Mouse (Mus musculus): Measurements from ENCODE around the gene Arsa. TPM values are rescaled to one million over a fixed set of nuclear protein-coding genes. Genes with fewer than 3 reads are reported as not detected.

The Arsa gene
- 10.0 and 10.4 TPM in 2 replicates for polyA plus RNA-seq (2014; fragmentation: Nextera tagmentation; extraction: Ambion mirVana)

DNA sequence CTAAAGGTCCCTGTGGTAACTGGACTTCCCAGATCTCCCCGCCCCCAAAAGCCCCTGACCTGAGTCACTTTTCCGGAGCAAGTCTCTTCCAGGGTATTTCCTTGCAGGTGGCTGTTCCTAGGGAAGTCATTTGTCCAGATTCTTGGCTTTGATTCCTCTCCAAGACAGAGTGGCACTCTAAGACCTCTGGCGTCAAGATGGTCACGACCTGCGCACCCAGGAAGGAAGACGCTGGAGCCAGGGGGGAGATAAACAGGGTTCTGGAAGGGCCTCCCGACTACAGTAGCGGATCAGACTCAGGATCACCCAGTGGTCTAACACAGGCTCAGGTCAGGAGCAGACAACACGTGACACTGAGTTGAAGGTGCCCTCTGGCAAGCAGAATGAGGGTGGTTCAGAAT lies at the start of gene Arsa:
Arsa (minus strand) TSS at position 335 of the 401 bp plus-strand sequence.
- peak within 1 kb of the TSS; percentile 65 for H3K4me2 ChIP-seq (replicated peaks; ENCODE audit: low read depth, low read length)
- WGBS: 34% methylated on average over 9 of the region's 9 CpGs
- peak within 1 kb of the TSS; percentile 48 for H3K4me3 ChIP-seq (ENCODE audit: low read depth, low read length)
- 0 out of 2 replicates have a peak within 1 kb of the TSS, but pooled peaks have one; percentile 45 for H3K27ac ChIP-seq (ENCODE audit: low read depth, low read length)
- 0 out of 2 replicates have a peak, but pooled peaks cover 2% of the 10 kb centered on the region for H3K4me1 ChIP-seq (replicated peaks; ENCODE audit: control insufficient read depth, insufficient read depth, low read length)
- peak within 1 kb of the TSS; percentile 55 for H3K9ac ChIP-seq (ENCODE audit: low read depth, low read length)
- H3K27me3 ChIP-seq (ENCODE audit: control insufficient read depth, insufficient read depth, low read length): no peaks in the 10 kb centered on the region
- DNase-seq (ENCODE audit: low spot score) (no peak), ATAC-seq (ENCODE audit: low FRiP score) (no peak)
- no peaks in the 10 kb centered on the region for H3K36me3 ChIP-seq (ENCODE audit: control insufficient read depth, insufficient read depth, low read length)
- H3K9me3 ChIP-seq (ENCODE audit: control insufficient read depth, low read length): no peaks in the 10 kb centered on the region

DNA sequence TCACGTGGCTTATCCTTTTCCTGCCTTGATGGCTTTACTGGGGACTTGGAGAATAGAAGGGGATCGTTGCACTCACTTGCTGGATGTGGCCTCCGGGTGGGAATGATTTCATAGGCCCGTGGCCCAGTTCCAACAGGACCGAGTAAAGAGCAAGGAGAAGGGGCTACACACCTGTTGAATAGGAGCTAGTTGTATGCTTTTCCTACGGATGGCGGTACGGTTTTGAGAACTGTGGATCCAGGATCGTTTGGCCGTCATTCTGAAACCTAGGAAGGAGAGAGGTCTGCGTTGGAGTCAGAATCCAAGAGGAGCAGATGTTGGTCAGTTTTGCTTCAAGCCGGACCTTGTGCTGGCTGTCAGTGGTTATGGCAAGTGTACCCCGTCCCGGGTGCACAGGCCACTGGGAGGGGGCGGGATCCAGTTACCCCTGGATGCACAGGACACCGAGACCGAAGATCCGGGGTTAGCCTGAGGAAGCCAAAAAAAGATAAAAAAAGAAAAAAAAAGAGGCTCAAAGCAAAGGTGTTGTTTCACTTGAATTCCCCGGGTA lies 49.6 kb upstream of the Arsa start:
- no peak overlapping the region for H3K9ac ChIP-seq (ENCODE audit: low read depth, low read length)
- no peak overlapping the region for H3K4me3 ChIP-seq (ENCODE audit: low read depth, low read length)
- no peaks in the 10 kb centered on the region for H3K4me1 ChIP-seq (replicated peaks; ENCODE audit: control insufficient read depth, insufficient read depth, low read length)
- ATAC-seq (ENCODE audit: low FRiP score) (no peak), DNase-seq (ENCODE audit: low spot score) (no peak)
- no peaks in the 10 kb centered on the region for H3K36me3 ChIP-seq (ENCODE audit: control insufficient read depth, insufficient read depth, low read length)
- H3K9me3 ChIP-seq (ENCODE audit: control insufficient read depth, low read length): no peaks in the 10 kb centered on the region
- H3K4me2 ChIP-seq (replicated peaks; ENCODE audit: low read depth, low read length): no peak overlapping the region
- H3K27ac ChIP-seq (ENCODE audit: low read depth, low read length): no peak overlapping the region
- H3K27me3 ChIP-seq (ENCODE audit: control insufficient read depth, insufficient read depth, low read length): peaks cover 9% of the 10 kb centered on the region
- WGBS: 93% methylated on average over 19 of the region's 19 CpGs

DNA sequence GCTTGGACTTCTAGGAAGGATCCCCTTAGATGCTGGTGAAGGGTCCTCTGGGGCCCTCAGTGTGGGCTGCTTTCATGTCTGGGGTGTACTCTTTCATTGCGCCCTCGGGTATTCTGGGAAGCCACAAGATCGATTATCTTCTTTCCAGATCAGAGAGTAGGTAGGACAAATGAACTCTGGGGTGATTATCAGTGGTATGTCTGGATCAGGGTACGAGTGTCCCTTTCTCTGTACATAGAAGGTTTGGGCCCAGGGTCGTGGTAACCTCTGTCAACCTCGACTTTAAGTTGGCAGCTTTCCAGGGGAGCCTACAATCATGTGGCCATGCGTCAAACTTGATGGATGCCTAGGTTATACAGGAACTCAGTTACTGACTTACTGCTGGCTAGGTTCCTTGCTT lies 48.7 kb upstream of the Arsa start:
- Histone ChIP-seq H3K9ac (ENCODE audit: low read depth, low read length) (no peak overlapping the region), H3K4me1 (replicated peaks; ENCODE audit: control insufficient read depth, insufficient read depth, low read length) (no peaks in the 10 kb centered on the region), H3K27ac (ENCODE audit: low read depth, low read length) (no peak overlapping the region), H3K4me3 (ENCODE audit: low read depth, low read length) (no peak overlapping the region), H3K36me3 (ENCODE audit: control insufficient read depth, insufficient read depth, low read length) (no peaks in the 10 kb centered on the region), H3K9me3 (ENCODE audit: control insufficient read depth, low read length) (no peaks in the 10 kb centered on the region), H3K27me3 (ENCODE audit: control insufficient read depth, insufficient read depth, low read length) (peaks cover 9% of the 10 kb centered on the region), H3K4me2 (replicated peaks; ENCODE audit: low read depth, low read length) (no peak overlapping the region)
- ATAC-seq (ENCODE audit: low FRiP score) (no peak), DNase-seq (ENCODE audit: low spot score) (no peak)
- WGBS: 81% methylated on average over 7 of the region's 7 CpGs

DNA sequence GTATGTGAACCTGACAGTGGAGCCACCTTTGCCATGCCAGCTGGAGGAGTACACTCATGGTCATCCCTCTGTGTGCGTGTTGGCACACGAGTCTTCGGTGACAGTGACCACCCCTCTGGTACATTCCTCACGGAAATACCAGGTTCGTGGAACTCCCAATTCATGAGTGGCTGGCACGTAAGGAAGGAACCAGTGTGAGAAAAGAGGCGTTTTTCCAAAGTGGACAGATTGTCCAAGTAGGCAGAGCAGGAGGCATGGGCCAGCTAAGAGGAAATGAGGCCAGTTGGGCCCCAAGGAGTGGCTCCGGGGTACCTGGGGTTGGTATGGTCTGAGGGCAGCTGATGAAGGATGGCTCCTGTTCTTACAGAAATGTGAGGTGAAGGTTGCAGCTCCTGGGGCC lies 48.2 kb upstream of the Arsa start:
- Histone ChIP-seq H3K4me1 (replicated peaks; ENCODE audit: control insufficient read depth, insufficient read depth, low read length) (no peaks in the 10 kb centered on the region), H3K27me3 (ENCODE audit: control insufficient read depth, insufficient read depth, low read length) (peaks cover 9% of the 10 kb centered on the region), H3K9ac (ENCODE audit: low read depth, low read length) (no peak overlapping the region), H3K27ac (ENCODE audit: low read depth, low read length) (no peak overlapping the region), H3K9me3 (ENCODE audit: control insufficient read depth, low read length) (no peaks in the 10 kb centered on the region), H3K36me3 (ENCODE audit: control insufficient read depth, insufficient read depth, low read length) (no peaks in the 10 kb centered on the region), H3K4me3 (ENCODE audit: low read depth, low read length) (no peak overlapping the region), H3K4me2 (replicated peaks; ENCODE audit: low read depth, low read length) (no peak overlapping the region)
- WGBS: 90% methylated on average over 8 of the region's 8 CpGs
- no peak for ATAC-seq (ENCODE audit: low FRiP score)
- no peak for DNase-seq (ENCODE audit: low spot score)

DNA sequence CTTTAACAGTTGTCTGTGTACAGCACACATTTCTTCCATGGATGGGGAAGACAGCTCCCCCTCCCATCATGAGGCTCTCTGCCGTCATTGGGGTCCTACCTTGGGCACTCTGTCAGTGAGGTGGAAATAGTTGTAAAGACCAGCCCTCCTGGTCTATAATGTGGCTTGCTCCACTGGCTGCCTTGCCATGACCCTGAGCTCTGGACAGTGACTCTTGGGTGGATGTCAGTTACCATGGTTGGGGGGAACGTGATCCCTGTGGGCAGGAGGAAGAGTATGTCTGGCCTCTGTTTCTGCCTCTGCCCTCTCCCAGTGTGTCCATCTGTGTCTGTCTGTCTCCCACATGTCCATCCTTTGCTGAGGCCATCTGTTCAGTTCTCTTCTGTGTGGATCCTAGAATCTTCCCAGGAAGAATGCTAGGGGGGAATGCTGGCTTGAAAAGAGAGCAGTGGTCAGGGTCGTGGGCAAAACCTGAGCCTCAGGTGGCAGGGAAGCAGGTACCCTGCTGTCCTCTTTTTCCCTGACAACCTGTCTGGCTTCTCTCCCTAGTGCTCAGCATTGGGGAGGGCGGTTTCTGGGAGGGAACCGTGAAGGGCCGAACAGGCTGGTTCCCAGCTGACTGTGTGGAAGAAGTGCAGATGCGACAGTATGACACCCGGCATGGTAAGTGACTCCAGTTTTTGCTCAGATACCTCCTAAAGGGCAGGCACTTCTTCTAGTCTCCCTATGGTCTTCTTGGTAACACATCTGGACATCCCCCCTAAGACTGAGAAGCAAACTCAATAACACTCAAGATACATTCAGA lies 47.6 kb upstream of the Arsa start:
- 67% methylated on average over 8 of the region's 8 CpGs for WGBS
- H3K27ac ChIP-seq (ENCODE audit: low read depth, low read length): no peak overlapping the region
- DNase-seq (ENCODE audit: low spot score) (no peak), ATAC-seq (ENCODE audit: low FRiP score) (no peak)
- no peaks in the 10 kb centered on the region for H3K4me1 ChIP-seq (replicated peaks; ENCODE audit: control insufficient read depth, insufficient read depth, low read length)
- peaks cover 9% of the 10 kb centered on the region for H3K27me3 ChIP-seq (ENCODE audit: control insufficient read depth, insufficient read depth, low read length)
- no peaks in the 10 kb centered on the region for H3K9me3 ChIP-seq (ENCODE audit: control insufficient read depth, low read length)
- H3K9ac ChIP-seq (ENCODE audit: low read depth, low read length): no peak overlapping the region
- H3K4me3 ChIP-seq (ENCODE audit: low read depth, low read length): peak overlapping the region; percentile 49
- H3K36me3 ChIP-seq (ENCODE audit: control insufficient read depth, insufficient read depth, low read length): no peaks in the 10 kb centered on the region
- H3K4me2 ChIP-seq (replicated peaks; ENCODE audit: low read depth, low read length): peak overlapping the region; percentile 95; the same call in 1 of the 2 replicates

DNA sequence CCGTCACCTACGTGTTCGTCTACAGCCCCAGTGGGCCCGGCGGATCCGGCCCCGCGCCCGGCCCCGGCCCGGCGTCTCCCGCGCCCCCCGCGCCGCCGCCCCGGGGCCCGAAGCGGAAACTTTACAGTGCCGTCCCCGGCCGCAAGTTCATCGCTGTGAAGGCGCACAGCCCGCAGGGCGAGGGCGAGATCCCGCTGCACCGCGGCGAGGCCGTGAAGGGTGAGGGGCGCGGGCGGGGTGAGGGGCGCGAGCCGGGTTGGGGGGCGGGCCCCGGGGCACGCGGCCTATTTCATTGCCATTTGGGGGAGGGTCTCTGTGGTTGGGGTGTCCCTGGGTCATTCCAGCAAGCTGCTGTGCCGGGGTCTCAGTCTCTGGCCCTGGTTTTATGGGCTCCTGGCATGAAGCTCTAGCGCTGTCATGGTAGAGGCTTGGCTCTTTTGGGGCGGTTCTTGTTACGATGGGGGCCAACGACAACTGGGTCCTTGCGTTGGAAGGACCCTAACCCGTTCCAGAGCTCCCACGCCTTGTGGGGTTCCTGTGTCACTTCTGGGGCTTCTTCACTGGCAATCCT lies 46.9 kb upstream of the Arsa start:
- Histone ChIP-seq H3K9me3 (ENCODE audit: control insufficient read depth, low read length) (no peaks in the 10 kb centered on the region), H3K36me3 (ENCODE audit: control insufficient read depth, insufficient read depth, low read length) (no peaks in the 10 kb centered on the region), H3K4me1 (replicated peaks; ENCODE audit: control insufficient read depth, insufficient read depth, low read length) (no peaks in the 10 kb centered on the region), H3K27me3 (ENCODE audit: control insufficient read depth, insufficient read depth, low read length) (peaks cover 9% of the 10 kb centered on the region), H3K27ac (ENCODE audit: low read depth, low read length) (no peak overlapping the region), H3K9ac (ENCODE audit: low read depth, low read length) (peak overlapping the region; percentile 49), H3K4me3 (ENCODE audit: low read depth, low read length) (peak overlapping the region; percentile 49), H3K4me2 (replicated peaks; ENCODE audit: low read depth, low read length) (peak overlapping the region; percentile 95)
- no peak for ATAC-seq (ENCODE audit: low FRiP score)
- DNase-seq (ENCODE audit: low spot score): peak; percentile 41
- WGBS: 3% methylated on average over 30 of the region's 52 CpGs

DNA sequence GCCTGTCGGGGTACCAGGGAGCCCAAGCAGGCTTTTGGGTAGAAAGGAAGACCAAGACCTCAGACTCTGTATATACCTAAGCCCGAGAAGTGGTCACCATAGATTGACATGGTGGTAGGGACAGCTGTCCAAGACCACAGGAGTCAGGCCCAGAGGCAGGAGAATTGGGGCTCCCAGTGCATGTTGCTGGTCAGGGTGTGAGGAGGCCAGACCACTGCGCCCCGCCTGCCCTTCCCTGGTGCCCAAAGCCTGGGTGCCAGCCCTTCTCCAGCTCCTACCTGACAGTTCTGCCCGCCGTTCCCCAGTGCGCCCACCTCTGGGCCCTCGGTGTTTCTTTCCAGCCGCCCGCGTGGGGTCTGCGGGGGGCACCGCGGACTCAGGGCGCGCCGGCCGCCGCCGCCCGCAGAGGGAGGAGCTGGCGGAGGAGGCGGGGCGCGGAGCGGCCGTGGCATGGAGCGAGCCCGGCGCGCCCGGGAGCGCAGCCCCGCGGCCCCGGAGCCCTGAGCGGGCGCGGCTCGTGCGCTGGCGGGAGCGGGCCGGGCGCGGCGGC lies 46.1 kb upstream of the Arsa start:
- DNase-seq (ENCODE audit: low spot score) (peak; percentile 52), ATAC-seq (ENCODE audit: low FRiP score) (peak; percentile 49; the same call in 1 of the 2 replicates)
- Histone ChIP-seq H3K4me1 (replicated peaks; ENCODE audit: control insufficient read depth, insufficient read depth, low read length) (no peaks in the 10 kb centered on the region), H3K9ac (ENCODE audit: low read depth, low read length) (no peak overlapping the region), H3K9me3 (ENCODE audit: control insufficient read depth, low read length) (no peaks in the 10 kb centered on the region), H3K4me2 (replicated peaks; ENCODE audit: low read depth, low read length) (peak overlapping the region; percentile 95), H3K27ac (ENCODE audit: low read depth, low read length) (no peak overlapping the region), H3K4me3 (ENCODE audit: low read depth, low read length) (peak overlapping the region; percentile 49), H3K27me3 (ENCODE audit: control insufficient read depth, insufficient read depth, low read length) (peaks cover 9% of the 10 kb centered on the region), H3K36me3 (ENCODE audit: control insufficient read depth, insufficient read depth, low read length) (no peaks in the 10 kb centered on the region)
- WGBS: 13% methylated on average over 12 of the region's 47 CpGs

DNA sequence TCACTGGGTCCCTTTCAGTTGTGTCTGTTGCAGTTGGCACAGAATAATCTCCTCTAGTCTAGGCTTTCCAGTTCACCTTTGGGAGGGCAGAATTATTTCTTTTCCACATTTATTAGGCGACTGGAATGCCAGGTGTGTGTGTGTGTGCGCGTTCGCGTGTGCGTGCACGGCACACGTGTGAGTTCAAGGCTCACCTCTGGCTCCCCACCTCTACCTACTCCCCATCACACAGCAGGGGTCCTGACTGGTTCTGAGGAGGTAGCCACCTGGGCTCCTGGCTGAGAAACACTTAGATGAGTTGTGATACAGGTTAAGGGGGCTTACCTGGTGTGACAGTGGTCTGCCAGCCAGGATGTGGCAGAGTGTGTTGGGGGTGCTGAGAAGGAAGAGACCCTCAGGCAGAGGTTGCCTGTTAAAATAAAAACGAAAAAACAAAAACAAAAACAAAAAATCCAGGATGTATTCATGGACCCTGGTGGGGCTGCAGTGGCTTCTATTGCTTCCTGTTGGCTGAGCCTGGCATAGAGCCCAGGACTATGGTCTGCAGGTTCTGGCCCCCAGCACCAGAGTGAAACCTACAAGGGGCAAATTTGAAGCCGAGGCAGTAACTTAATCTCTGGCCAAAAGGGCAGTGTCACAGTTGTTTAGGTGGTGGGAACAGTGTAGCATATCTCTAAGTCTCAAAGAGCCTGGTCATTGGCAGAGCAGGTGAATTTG lies 45.5 kb upstream of the Arsa start:
- Histone ChIP-seq H3K27ac (ENCODE audit: low read depth, low read length) (no peak overlapping the region), H3K9ac (ENCODE audit: low read depth, low read length) (no peak overlapping the region), H3K36me3 (ENCODE audit: control insufficient read depth, insufficient read depth, low read length) (no peaks in the 10 kb centered on the region), H3K27me3 (ENCODE audit: control insufficient read depth, insufficient read depth, low read length) (peaks cover 9% of the 10 kb centered on the region), H3K4me2 (replicated peaks; ENCODE audit: low read depth, low read length) (peak overlapping the region; percentile 95), H3K4me3 (ENCODE audit: low read depth, low read length) (no peak overlapping the region), H3K9me3 (ENCODE audit: control insufficient read depth, low read length) (no peaks in the 10 kb centered on the region), H3K4me1 (replicated peaks; ENCODE audit: control insufficient read depth, insufficient read depth, low read length) (no peaks in the 10 kb centered on the region)
- ATAC-seq (ENCODE audit: low FRiP score): no peak
- no peak for DNase-seq (ENCODE audit: low spot score)
- WGBS: 88% methylated on average over 10 of the region's 10 CpGs

Data from hindbrain, embryonic 11.5 days (tissue).